Mouse (Mus musculus) hindbrain, embryonic 12.5 days (tissue): ENCODE data around the gene Rpl7a. TPM values are rescaled to one million over a fixed set of nuclear protein-coding genes. Genes with fewer than 3 reads are reported as not detected.

Experiments used
- ATAC-seq: fragments of 200-750 bp; cut with Nextera tagmentation; 2 replicates; pipeline ENCODE4 v1.8.0; 2017; ENCODE audit warnings: moderate TSS enrichment; ENCODE audit not compliant: low FRiP score
- H3K27ac ChIP-seq: fragments of 300-500 bp; sonication (generic); 2 replicates; pipeline ENCODE4 v1.5.1; 2016; ENCODE audit warnings: mild to moderate bottlenecking
- H3K27me3 ChIP-seq: fragments of 300-500 bp; sonication (generic); 2 replicates; pipeline ENCODE4 v1.6.1; 2016; ENCODE audit warnings: mild to moderate bottlenecking
- H3K36me3 ChIP-seq: fragments of 300-500 bp; sonication (generic); 2 replicates; pipeline ENCODE4 v1.6.1; 2016; ENCODE audit warnings: mild to moderate bottlenecking
- H3K4me1 ChIP-seq: fragments of 300-500 bp; sonication (generic); 2 replicates; pipeline ENCODE4 v1.6.1; 2016
- H3K4me2 ChIP-seq: fragments of 300-500 bp; sonication (generic); replicated peaks from 2 replicates; pipeline ENCODE4 v1.6.1; 2016; ENCODE audit warnings: mild to moderate bottlenecking
- H3K4me3 ChIP-seq: fragments of 300-500 bp; sonication (generic); 2 replicates; pipeline ENCODE4 v1.5.1; 2016; ENCODE audit warnings: mild to moderate bottlenecking
- H3K9ac ChIP-seq: fragments of 300-500 bp; sonication (generic); 2 replicates; pipeline ENCODE4 v1.6.1; 2016; ENCODE audit warnings: mild to moderate bottlenecking, moderate library complexity
- H3K9me3 ChIP-seq: fragments of 300-500 bp; sonication (generic); replicated peaks from 2 replicates; pipeline ENCODE4 v1.6.1; 2016; ENCODE audit warnings: mild to moderate bottlenecking
- WGBS: fragments of 180-500 bp; shearing (Covaris S2); methylation state at CpG from one replicate; pipeline ENCODE4 v1.1.7; 2016; 5-methylcytosine and 5-hydroxymethylcytosine counted together
- polyA plus RNA-seq: library from polyadenylated mRNA; unstranded; fragments of >200 nt; fragmentation: Nextera tagmentation; extraction: Ambion mirVana; gene quantifications from 2 replicates; pipeline ENCODE4 v1.2.1, GENCODE M21; 2016

The Rpl7a gene
- polyA plus RNA-seq, 1 experiment from 2014 or later = 470 TPM

DNA sequence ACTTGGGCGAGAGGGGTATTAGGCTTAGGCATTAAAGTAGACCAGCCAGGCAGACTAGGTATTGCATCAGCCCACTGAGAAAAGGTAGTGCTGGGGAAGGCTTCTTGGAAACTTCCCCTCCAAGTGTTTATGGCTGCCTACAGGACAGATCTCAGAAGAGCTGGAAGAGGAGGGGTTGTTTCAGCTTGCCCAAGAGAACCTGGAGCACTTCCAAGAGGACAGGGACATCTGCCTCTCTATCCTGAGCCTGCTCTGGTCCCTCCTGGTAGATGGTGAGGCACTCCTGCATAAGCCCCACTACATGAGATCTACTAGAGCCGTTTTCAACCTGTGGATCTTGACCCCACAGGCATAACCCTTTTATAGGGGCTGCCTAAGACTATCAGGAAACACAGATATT, 39.8 kb downstream of the Rpl7a start:
- WGBS = 96% methylated on average over 2 of the region's 2 CpGs
- Histone ChIP-seq H3K27me3 (no peaks in the 10 kb centered on the region), H3K9me3 (no peaks in the 10 kb centered on the region), H3K9ac (no peak overlapping the region), H3K4me3 (no peak overlapping the region), H3K4me1 (no peaks in the 10 kb centered on the region), H3K4me2 (no peak overlapping the region), H3K27ac (no peak overlapping the region), H3K36me3 (peaks cover 64% of the 10 kb centered on the region)
- ATAC-seq = no peak

DNA sequence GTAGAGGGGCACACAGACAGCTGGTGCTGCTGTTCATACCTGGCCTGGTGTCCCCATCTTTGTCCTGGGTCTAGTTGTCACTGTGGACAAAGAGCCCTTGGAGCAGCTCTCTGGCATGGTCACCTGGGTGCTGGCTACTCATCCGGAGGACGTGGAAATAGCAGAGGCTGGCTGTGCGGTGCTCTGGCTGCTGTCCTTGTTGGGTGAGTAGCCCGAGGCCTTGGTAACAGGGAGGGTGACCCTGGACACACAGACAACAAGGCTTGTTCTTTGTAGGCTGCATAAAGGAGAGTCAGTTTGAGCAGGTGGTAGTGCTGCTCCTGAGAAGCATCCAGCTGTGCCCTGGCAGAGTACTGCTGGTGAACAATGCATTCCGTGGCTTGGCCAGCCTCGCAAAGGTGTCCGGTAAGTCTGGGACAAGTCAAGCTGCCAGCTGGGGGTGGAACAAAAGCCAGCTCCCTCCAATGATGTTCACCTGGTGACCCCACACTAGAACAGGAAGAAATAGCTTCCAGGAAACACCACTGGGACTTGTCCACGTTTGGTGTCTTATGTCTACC, 40.9 kb downstream of the Rpl7a start:
- 91% methylated on average over 8 of the region's 8 CpGs for WGBS
- Histone ChIP-seq H3K27me3 (no peaks in the 10 kb centered on the region), H3K4me2 (no peak overlapping the region), H3K27ac (no peak overlapping the region), H3K4me3 (no peak overlapping the region), H3K36me3 (peaks cover 74% of the 10 kb centered on the region), H3K9me3 (no peaks in the 10 kb centered on the region), H3K9ac (no peak overlapping the region), H3K4me1 (no peaks in the 10 kb centered on the region)
- no peak for ATAC-seq

DNA sequence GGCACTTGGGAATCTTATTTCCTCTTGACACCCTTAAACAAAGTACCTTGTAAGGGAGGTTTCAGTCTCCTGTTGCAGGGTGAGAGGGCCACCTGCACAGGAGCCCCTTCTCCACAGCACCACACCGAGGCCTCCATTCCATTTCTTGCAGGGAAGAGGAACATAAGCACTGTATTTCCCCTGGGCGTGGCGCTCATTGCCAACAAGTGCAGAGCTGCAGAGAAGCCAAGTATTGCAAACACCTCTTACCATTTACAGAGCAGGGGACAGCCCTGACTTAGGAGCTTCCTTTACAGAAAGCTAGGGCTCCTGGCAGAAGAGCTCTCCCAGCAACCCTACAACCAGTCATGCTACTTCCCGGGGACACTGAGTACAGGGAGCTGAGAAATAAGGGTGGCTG, 41.6 kb downstream of the Rpl7a start:
- Histone ChIP-seq H3K4me3 (no peak overlapping the region), H3K9me3 (no peaks in the 10 kb centered on the region), H3K4me2 (no peak overlapping the region), H3K9ac (no peak overlapping the region), H3K4me1 (no peaks in the 10 kb centered on the region), H3K27me3 (no peaks in the 10 kb centered on the region), H3K36me3 (peaks cover 80% of the 10 kb centered on the region), H3K27ac (no peak overlapping the region)
- ATAC-seq = no peak
- WGBS = 96% methylated on average over 4 of the region's 4 CpGs

DNA sequence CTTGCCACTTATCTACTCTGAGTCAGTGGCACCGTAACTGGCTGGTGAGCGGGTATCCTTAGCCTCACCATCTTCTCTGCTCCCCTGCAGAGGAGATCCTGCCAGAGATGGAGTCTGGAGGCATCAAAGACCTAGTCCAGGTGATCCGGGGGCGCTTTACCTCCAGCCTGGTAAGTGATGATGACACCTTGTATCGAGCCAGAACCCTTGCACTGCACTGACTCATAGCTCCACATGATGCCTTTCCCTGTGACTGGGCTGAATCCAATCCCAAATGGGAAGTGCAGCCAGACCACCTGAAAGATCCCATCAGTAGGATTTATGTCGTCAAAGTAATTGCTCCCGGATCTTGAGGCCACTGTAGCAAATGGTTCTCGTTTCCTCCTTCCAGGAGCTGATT, 42.3 kb downstream of the Rpl7a start:
- Histone ChIP-seq H3K27me3 (no peaks in the 10 kb centered on the region), H3K9ac (no peak overlapping the region), H3K36me3 (peaks cover 82% of the 10 kb centered on the region), H3K27ac (no peak overlapping the region), H3K4me1 (no peaks in the 10 kb centered on the region), H3K4me3 (no peak overlapping the region), H3K4me2 (no peak overlapping the region), H3K9me3 (no peaks in the 10 kb centered on the region)
- 97% methylated on average over 8 of the region's 8 CpGs for WGBS
- ATAC-seq = no peak

DNA sequence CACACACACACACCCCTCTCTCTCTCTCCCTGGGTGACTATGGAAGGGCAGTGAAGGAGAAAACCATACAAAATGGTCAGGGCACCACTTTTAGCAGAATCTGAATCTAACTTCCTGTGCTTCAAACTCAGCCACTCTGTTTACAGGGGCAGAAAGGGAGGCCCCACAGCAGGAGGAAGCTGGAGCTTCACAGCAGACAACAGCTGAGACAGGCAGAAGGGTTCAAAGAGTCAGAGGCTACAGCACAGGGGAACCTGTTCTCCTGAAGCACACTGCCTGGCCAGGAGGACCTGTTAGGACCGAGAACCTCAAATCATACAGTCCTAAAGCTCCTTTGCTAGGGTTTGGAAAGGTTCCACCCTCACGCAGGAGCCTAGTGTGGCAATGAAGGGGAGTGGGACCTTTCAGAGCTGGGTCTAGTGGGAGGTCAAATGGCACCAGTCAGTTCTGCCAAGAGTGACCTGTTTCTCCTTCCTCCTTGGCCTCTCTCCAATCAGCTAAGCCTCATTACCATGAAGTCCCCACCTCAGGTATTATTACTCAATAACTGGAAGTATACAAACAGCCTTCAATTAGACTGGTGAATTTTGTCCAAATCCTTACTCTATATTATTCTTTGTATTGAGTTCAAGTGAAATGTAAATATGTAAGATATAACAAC, 44.3 kb downstream of the Rpl7a start:
- Histone ChIP-seq H3K4me2 (no peak overlapping the region), H3K4me3 (no peak overlapping the region), H3K9ac (no peak overlapping the region), H3K36me3 (peaks cover 92% of the 10 kb centered on the region), H3K4me1 (no peaks in the 10 kb centered on the region), H3K27me3 (no peaks in the 10 kb centered on the region), H3K27ac (no peak overlapping the region), H3K9me3 (no peaks in the 10 kb centered on the region)
- 89% methylated on average over 2 of the region's 2 CpGs for WGBS
- no peak for ATAC-seq

- WGBS = 95% methylated on average over 12 of the region's 12 CpGs
- no peak overlapping the region for H3K27ac ChIP-seq
- H3K27me3 ChIP-seq = no peaks in the 10 kb centered on the region
- H3K36me3 ChIP-seq = peaks cover 92% of the 10 kb centered on the region
- H3K9me3 ChIP-seq = no peaks in the 10 kb centered on the region
- no peak overlapping the region for H3K9ac ChIP-seq
- no peak overlapping the region for H3K4me2 ChIP-seq
- ATAC-seq = no peak
- peaks cover 11% of the 10 kb centered on the region; the same call in 1 of the 2 replicates for H3K4me1 ChIP-seq
- no peak overlapping the region for H3K4me3 ChIP-seq
Observed at GRCm38 (mm10) chr2:26956811-26957487, 46.4 kb downstream of the Rpl7a start.

DNA sequence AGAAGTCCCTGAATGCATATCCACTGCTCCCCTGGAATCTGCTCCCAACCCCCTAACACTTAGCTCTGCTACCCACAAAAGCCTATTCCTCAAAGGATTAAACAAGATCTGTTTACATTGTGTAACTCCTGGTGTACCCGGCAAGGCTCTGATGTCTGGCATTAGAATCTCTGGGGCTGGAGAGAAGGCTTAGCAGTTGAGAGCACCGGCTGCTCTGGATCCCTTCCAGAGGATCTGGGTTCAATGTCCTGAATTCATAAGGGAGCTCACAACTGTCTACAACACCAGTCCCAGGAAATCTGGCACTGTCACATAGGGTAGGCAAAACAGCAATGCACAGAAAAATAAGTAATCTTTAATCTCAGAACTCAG, 46.9 kb downstream of the Rpl7a start:
- Histone ChIP-seq H3K4me3 (no peak overlapping the region), H3K9ac (no peak overlapping the region), H3K27me3 (no peaks in the 10 kb centered on the region), H3K36me3 (peaks cover 90% of the 10 kb centered on the region), H3K27ac (no peak overlapping the region), H3K9me3 (no peaks in the 10 kb centered on the region), H3K4me1 (peaks cover 16% of the 10 kb centered on the region; the same call in 1 of the 2 replicates), H3K4me2 (no peak overlapping the region)
- ATAC-seq = no peak
- 95% methylated on average over 2 of the region's 2 CpGs for WGBS

GRCm38 (mm10) chr2:26960756-26961155, 50.2 kb downstream of the Rpl7a start:
- no peaks in the 10 kb centered on the region for H3K9me3 ChIP-seq
- no peak for ATAC-seq
- H3K36me3 ChIP-seq = peaks cover 57% of the 10 kb centered on the region
- no peak overlapping the region for H3K4me2 ChIP-seq
- H3K4me3 ChIP-seq = no peak overlapping the region
- WGBS = 81% methylated on average over 4 of the region's 4 CpGs
- no peak overlapping the region for H3K27ac ChIP-seq
- no peaks in the 10 kb centered on the region for H3K27me3 ChIP-seq
- H3K4me1 ChIP-seq = peaks cover 32% of the 10 kb centered on the region
- no peak overlapping the region for H3K9ac ChIP-seq

Other genes starting within 250 kb of the Rpl7a start
- not detected in 2 replicates for gene Lcn4, start 239.5 kb upstream of the Rpl7a start, polyA plus RNA-seq
- not detected in 2 replicates for gene Abo, start 45.8 kb upstream of the Rpl7a start, polyA plus RNA-seq
- gene Surf6, start 7.9 kb upstream of the Rpl7a start, polyA plus RNA-seq = 30.8 and 32.3 TPM in 2 replicates
- gene Med22, start 87 bp upstream of the Rpl7a start, polyA plus RNA-seq = 107 and 116 TPM in 2 replicates
- 50.1 and 50.4 TPM in 2 replicates for gene Surf2, start 5.6 kb downstream of the Rpl7a start, polyA plus RNA-seq
- 55.0 and 58.6 TPM in 2 replicates for gene Surf1, start 5.8 kb downstream of the Rpl7a start, polyA plus RNA-seq
- gene Surf4, start 23.2 kb downstream of the Rpl7a start, polyA plus RNA-seq = 154 and 156 TPM in 2 replicates
- gene Stkld1, start 23.3 kb downstream of the Rpl7a start, polyA plus RNA-seq = 0.17 and 0.22 TPM in 2 replicates
- 40.9 and 42.0 TPM in 2 replicates for gene Rexo4, start 53.6 kb downstream of the Rpl7a start, polyA plus RNA-seq
- 0.07 TPM in 1 of 2 replicates, not detected in the other for gene Adamts13, start 62.7 kb downstream of the Rpl7a start, polyA plus RNA-seq
- gene Cacfd1, start 99.2 kb downstream of the Rpl7a start, polyA plus RNA-seq = 115 TPM in 2 replicates
- 3.5 and 4.1 TPM in 2 replicates for gene Slc2a6, start 117.2 kb downstream of the Rpl7a start, polyA plus RNA-seq
- 2.6 and 5.2 TPM in 2 replicates for gene Mymk, start 161.4 kb downstream of the Rpl7a start, polyA plus RNA-seq
- 6.1 and 9.0 TPM in 2 replicates for gene Adamtsl2, start 168.6 kb downstream of the Rpl7a start, polyA plus RNA-seq
- 0.43 and 0.52 TPM in 2 replicates for gene Fam163b, start 231.7 kb downstream of the Rpl7a start, polyA plus RNA-seq